Mouse (Mus musculus) stomach, postnatal 0 days (tissue): ENCODE measurements around the gene Wee1. TPM values are rescaled to one million over a fixed set of nuclear protein-coding genes. Genes with fewer than 3 reads are reported as not detected.

Experiments
- ATAC-seq: fragments of 200-750 bp; cut with Nextera tagmentation; 2 replicates; pipeline ENCODE4 v1.8.0; 2017; ENCODE audit not compliant: low FRiP score, low TSS enrichment
- DNase-seq: peaks from one replicate; pipeline ENCODE4 v3.0.0-alpha.2; 2016; ENCODE audit warnings: low spot score
- H3K27ac ChIP-seq: fragments of 300-500 bp; sonication (generic); replicated peaks from 2 replicates; pipeline ENCODE4 v1.5.1; 2014; ENCODE audit warnings: mild to moderate bottlenecking, control low read depth
- H3K27me3 ChIP-seq: fragments of 300-500 bp; sonication (generic); 2 replicates; pipeline ENCODE4 v1.6.1; 2014; ENCODE audit warnings: low read length; ENCODE audit not compliant: control insufficient read depth, insufficient read depth
- H3K36me3 ChIP-seq: fragments of 300-500 bp; sonication (generic); 2 replicates; pipeline ENCODE4 v1.6.1; 2014; ENCODE audit warnings: low read length, mixed read lengths; ENCODE audit not compliant: control insufficient read depth, insufficient read depth
- H3K4me1 ChIP-seq: fragments of 300-500 bp; sonication (generic); replicated peaks from 2 replicates; pipeline ENCODE4 v1.6.1; 2014; ENCODE audit warnings: antibody characterized with exemption; ENCODE audit not compliant: control insufficient read depth, insufficient read depth
- H3K4me2 ChIP-seq: fragments of 300-500 bp; sonication (generic); replicated peaks from 2 replicates; pipeline ENCODE4 v1.6.1; 2014; ENCODE audit warnings: low read depth, mild to moderate bottlenecking, control low read depth, moderate library complexity
- H3K4me3 ChIP-seq: fragments of 300-500 bp; sonication (generic); 2 replicates; pipeline ENCODE4 v1.5.1; 2014; ENCODE audit warnings: low read depth, low read length, control low read depth
- H3K9ac ChIP-seq: fragments of 300-500 bp; sonication (generic); 2 replicates; pipeline ENCODE4 v1.6.1; 2014; ENCODE audit warnings: mild to moderate bottlenecking, low read length, control low read depth, mixed read lengths
- H3K9me3 ChIP-seq: fragments of 300-500 bp; sonication (generic); 2 replicates; pipeline ENCODE4 v1.6.1; 2016; ENCODE audit warnings: low read length; ENCODE audit not compliant: control insufficient read depth
- CTCF ChIP-seq: IDR thresholded peaks from 2 replicates; pipeline ENCODE4 v1.5.1; 2016; ENCODE audit warnings: antibody characterized with exemption, low read depth, mild to moderate bottlenecking, moderate library complexity
- EP300 ChIP-seq: optimal IDR thresholded peaks from 2 replicates; pipeline ENCODE3; 2016; ENCODE audit warnings: antibody characterized with exemption
- WGBS: fragments of 180-500 bp; shearing (Covaris S2); extraction: QIAGEN DNeasy Blood & Tissue Kit; methylation state at CpG from one replicate; pipeline ENCODE4 v1.1.7; 2014; 5-methylcytosine and 5-hydroxymethylcytosine counted together
- polyA plus RNA-seq: library from polyadenylated mRNA; unstranded; fragments of >200 nt; fragmentation: Nextera tagmentation; extraction: Ambion mirVana; gene quantifications from 2 replicates; pipeline ENCODE4 v1.2.1, GENCODE M21; 2015

Wee1 gene
- polyA plus RNA-seq, 1 experiment from 2014 or later = 14.5 TPM

DNA sequence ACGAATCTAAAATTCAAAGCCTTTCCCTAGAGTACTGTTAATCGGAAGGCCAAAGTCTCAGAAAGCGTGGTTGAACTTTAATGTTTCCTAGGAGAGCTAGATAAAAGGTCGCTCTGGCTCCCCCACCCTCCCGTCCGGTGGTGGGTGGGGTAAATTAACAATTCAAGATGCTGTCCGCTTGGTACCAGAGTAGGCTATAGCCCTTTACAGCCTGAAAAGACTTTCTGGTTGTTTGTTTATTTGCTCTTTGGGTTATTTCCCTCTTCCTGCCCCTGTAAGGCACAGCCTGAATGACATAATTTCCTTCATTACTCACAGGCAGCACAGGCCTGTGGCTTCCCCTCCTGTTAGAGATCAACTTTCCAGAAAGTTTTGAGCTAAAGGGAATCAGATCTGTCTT is 68.1 kb downstream of the Wee1 start:
- H3K27me3 ChIP-seq = no peaks in the 10 kb centered on the region
- no peaks in the 10 kb centered on the region for H3K36me3 ChIP-seq
- DNase-seq = no peak
- TF ChIP-seq EP300 (no peak), CTCF (no peak)
- ATAC-seq = peak; percentile 38; the same call in 1 of the 2 replicates
- H3K27ac ChIP-seq = no peak overlapping the region
- no peak overlapping the region for H3K4me2 ChIP-seq
- H3K4me1 ChIP-seq = no peaks in the 10 kb centered on the region
- H3K9ac ChIP-seq = no peak overlapping the region
- no peaks in the 10 kb centered on the region for H3K9me3 ChIP-seq
- WGBS = 47% methylated on average over 7 of the region's 7 CpGs
- no peak overlapping the region for H3K4me3 ChIP-seq

Other genes starting within 250 kb of the Wee1 start
- 13.8 and 14.5 TPM in 2 replicates for gene Dennd5a, start 161.6 kb upstream of the Wee1 start, polyA plus RNA-seq
- gene Tmem41b, start 135.1 kb upstream of the Wee1 start, polyA plus RNA-seq = 85.5 and 88.5 TPM in 2 replicates
- gene Ipo7, start 103.8 kb upstream of the Wee1 start, polyA plus RNA-seq = 15.6 and 16.5 TPM in 2 replicates
- 6.0 and 6.4 TPM in 2 replicates for gene Zfp143, start 60.8 kb upstream of the Wee1 start, polyA plus RNA-seq
- gene Swap70, start 99.7 kb downstream of the Wee1 start, polyA plus RNA-seq = 10.7 and 10.8 TPM in 2 replicates